Mouse (Mus musculus) monocyte, adult 2 months (primary cell): ENCODE measurements around the gene Sgk1.

Experiments used
- DNase-seq, 2 experiments: peaks; one replicate each; pipeline ENCODE4 v3.0.0; 2022; ENCODE audit warnings: low spot score in 2 of 2, low read depth in 1 of 2

Gene Sgk1

DNA sequence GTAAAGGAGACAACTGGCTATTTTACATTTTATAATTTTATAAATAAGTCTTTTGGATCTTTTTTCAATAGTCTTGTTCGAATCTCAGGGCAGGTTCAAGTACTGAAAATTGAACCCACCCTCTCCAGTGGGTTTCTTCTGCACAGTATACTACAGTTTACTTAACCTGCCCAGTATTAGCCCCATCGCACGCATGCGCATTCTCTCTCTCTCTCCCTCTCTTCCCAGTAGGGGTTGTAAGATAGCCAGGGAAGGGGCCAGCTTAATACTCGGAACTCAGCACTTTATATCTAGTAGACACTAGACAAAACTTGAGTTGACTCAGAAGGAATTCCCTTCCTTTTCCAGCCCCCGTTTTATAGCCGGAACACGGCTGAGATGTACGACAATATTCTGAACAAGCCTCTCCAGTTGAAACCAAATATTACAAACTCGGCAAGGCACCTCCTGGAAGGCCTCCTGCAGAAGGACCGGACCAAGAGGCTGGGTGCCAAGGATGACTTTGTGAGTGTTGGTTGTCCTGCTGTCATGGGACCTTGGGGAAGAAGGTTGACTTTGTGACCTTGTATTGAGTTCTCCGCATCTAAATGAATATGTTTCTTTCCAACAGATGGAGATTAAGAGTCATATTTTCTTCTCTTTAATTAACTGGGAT, 115.7 kb downstream of the Sgk1 start:
- no peak for DNase-seq

DNA sequence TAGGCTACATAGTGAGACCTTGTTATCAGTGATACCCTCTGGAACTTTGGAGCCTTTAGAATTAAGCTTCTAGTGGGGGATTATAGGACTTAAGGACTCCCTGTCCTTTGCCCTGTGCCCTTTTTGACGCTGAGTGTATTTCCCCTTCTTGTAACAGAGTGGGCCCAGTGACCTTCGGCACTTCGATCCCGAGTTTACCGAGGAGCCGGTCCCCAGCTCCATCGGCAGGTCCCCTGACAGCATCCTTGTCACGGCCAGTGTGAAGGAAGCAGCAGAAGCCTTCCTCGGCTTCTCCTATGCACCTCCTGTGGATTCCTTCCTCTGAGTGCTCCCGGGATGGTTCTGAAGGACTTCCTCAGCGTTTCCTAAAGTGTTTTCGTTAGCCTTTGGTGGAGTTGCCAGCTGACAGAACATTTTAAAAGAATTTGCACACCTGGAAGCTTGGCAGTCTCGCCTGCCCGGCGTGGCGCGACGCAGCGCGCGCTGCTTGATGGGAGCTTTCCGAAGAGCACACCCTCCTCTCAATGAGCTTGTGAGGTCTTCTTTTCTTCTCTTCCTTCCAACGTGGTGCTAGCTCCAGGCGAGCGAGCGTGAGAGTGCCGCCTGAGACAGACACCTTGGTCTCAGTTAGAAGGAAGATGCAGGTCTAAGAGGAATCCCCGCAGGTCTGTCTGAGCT, 116.7 kb downstream of the Sgk1 start:
- DNase-seq, result no peak

GRCm38 (mm10) chr10:22000491-22001306, 118.7 kb downstream of the Sgk1 start:
- no peak for DNase-seq

- no peak for DNase-seq
These were observed 119.6 kb downstream of the Sgk1 start for GRCm38 (mm10) chr10:22001621-22002020.

DNA sequence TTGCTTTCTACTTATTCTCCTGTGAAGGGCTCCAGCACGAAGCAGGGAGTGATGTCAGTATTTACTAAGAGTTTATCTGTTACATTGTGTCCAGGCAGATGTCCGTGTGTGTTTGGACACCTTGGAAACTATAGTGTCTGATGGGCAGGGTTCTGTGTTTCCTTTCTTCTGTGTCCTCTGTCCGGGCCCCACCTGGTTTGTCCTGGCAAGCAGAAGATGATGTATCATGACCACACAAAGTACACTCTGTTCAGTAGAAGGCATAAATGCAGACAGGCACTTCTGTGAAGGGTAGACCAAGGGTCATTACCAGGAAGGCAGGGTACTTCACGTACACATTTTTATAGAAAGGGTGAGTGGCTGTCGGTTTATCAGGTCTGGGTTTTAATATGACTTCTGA, 122.8 kb downstream of the Sgk1 start:
- DNase-seq, result no peak

- DNase-seq, result no peak
These were observed 125.3 kb downstream of the Sgk1 start for GRCm38 (mm10) chr10:22007160-22007801.

DNA sequence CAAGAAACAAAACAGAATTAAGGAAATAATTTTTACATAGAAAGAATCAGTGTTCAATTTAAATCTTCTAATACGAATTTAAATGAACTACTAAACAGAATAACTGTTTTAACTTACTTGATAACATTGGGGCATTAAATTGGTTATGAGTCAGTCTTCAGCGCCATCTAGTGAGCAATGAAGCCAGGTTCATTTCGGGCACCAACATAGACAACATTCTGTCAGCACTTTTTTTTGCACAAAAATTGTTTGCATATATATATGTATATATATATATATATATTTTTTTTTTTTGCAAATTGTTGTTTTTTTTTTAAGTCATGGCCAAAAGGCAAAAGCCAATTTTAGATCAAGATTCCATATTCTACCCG, 125.8 kb downstream of the Sgk1 start:
- DNase-seq, result no peak

DNA sequence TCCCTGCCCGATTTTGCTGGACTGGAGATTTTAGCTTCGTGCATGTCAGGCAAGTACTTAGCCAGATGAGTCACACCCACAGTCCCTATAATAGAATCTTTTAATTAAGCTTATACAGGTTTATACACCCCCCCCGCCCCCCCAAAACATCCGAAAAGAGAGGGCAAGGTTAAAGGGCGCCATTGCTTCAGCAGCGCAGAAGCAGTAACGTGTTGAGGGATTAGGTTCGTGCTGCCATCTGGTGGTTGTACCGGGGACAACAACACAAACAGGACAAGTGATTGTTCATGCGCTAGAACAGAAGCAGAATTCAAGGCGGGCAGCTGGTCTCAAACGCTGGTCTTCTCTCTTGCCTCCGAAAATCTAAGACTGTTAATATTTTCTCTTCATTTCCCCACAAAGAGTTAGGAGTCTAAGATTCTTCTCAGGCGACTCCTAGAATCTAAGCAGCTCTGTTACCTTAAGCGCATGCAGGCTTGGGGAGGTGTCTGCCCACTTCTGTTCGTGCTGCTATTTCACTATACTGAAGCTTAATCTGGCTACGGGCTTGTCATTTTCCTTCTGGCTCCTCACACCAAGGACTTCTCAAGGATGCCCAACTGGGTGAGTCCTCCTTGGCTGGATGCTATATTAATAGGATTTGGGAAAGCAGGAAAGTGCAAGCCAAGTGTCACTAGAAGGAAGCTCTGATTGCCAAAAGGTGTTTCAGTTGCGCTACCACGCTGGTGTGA, 128.3 kb downstream of the Sgk1 start:
- peak in 1 of 2 experiments; percentile 57 for DNase-seq

DNA sequence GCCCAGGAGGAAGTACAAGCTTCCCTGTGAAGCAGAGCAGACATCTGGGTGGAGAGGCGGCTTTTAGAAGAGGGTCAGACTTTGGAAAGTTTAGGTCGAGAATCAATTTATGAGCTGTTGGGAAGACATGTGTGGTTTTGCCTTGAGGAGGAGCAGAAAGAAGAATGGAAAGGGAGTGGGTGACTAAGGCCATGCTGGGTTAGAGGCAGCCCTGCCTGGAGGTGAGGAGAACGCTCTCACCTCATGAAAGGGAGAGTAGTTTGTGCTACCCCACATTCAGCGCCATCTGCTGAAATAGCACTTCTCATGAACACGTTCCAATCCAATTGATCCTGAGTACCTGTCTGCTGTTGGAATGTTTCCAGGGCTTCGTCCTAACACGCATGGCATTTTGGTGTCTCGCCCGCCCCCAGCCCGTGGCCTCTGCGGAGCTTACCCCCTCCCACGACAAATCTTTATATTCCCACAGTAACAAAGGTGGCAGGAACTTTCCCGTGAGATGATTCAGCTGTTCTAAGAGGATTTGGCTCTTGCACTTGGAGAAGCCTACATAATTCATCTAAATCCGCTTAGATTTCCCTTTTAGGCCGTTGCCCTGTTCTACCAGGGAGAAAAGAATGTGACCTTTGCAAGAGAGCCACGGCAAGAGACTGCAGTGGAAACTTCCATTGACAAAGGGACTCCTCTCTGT, 135.6 kb downstream of the Sgk1 start:
- no peak for DNase-seq

DNA sequence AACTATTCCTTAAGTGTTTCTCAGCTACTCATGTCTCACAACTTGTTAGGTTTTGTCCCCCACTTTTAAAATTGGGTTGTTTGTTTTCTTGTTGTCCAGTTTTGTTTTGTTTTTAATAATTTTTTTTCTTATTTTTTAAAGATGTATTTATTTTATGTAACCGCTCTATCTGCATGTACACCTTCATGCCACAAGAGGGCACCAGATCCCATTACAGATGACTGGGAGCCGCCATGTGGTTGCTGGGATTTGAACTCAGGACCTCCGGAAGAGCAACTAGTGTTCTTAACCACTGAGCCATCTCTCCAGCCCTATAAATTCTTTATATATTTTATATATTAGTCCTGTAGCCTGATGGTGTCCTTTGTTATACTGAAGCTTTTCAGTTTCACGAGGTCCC, 136.6 kb downstream of the Sgk1 start:
- no peak for DNase-seq

- DNase-seq, result no peak
These were observed 152.3 kb downstream of the Sgk1 start for GRCm38 (mm10) chr10:22034303-22034702.

GRCm38 (mm10) chr10:22036256-22036655, 154.3 kb downstream of the Sgk1 start:
- DNase-seq, result peak in 1 of 2 experiments; percentile 35
